Mouse (Mus musculus) embryo, embryonic 10.5 days (tissue): ENCODE data around the gene Gtf2ird2.
A peak's percentile ranks its signal among the peaks of the same experiment; 100 is the strongest.

Source experiments
- DNase-seq: peaks from one replicate; pipeline ENCODE4 v3.0.0-alpha.2; 2015; ENCODE audit warnings: low spot score

Gene Gtf2ird2

DNA sequence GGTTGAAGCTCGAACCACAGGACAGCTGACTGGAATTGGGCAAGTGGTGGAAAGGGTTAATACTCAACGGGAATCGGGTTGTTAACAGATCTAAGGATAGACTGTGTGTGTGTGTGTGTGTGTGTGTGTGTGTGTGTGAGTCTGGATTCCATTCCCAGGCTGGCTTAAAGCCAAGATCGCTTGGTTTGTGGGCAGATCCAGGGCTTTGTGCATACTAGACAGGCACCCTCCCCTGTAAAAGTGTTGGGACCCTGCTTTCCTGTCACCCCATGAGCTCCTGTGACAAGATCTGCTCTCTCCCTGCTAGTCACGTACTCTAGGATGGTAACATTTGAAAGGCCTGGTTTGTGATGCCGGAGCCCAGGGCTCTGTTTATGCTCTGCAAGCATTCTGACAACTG is 51.3 kb downstream of the Gtf2ird2 start:
- no peak for DNase-seq

DNA sequence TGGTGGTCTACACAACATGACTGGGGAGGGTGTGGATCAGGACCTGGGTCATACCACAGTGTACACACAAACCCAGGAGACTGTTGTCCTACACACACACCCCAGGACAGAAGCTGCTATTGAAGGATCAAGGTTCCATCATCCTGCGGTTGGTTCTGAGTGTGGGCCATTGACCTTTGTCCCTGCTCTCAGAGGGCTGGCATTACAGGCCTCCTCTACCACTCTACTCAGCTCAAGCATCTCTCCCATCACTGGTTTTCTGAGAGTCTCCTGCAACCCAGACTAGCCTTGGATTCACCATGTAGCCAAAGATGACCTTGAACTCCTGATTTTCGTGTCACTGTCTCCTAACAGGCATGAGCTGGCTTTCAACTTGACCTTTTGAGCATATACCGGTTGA is 52.4 kb downstream of the Gtf2ird2 start:
- no peak for DNase-seq

DNA sequence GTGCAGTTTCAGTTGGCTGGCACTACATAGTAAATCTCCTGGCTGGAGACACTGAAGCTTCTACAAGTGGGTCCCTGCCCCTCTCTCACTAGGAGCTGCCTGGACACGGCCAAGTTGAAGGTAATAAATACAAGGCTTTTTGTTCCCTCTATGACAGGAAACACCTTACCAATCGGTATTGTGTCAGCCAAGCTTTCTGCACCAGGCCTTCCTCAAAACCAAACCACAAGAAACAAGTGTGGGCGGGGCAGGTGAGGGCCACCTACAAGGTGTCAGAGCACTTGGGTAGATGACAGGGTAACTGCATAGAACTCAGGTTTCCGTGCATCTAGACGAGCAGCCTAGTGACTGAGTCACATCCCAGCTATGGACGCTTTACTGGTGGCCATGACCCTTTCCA is 53.0 kb downstream of the Gtf2ird2 start:
- DNase-seq, result no peak

- no peak for DNase-seq
Measured at GRCm38 (mm10) chr5:134237508-134237907, 53.7 kb downstream of the Gtf2ird2 start.

- DNase-seq, result peak; percentile 76
Measured at GRCm38 (mm10) chr5:134237936-134238760, 54.3 kb downstream of the Gtf2ird2 start.

GRCm38 (mm10) chr5:134241831-134242230 is 58.0 kb downstream of the Gtf2ird2 start:
- no peak for DNase-seq

- no peak for DNase-seq
Measured at GRCm38 (mm10) chr5:134243661-134244436, 60.0 kb downstream of the Gtf2ird2 start.

GRCm38 (mm10) chr5:134244890-134245289 is 61.1 kb downstream of the Gtf2ird2 start:
- no peak for DNase-seq

DNA sequence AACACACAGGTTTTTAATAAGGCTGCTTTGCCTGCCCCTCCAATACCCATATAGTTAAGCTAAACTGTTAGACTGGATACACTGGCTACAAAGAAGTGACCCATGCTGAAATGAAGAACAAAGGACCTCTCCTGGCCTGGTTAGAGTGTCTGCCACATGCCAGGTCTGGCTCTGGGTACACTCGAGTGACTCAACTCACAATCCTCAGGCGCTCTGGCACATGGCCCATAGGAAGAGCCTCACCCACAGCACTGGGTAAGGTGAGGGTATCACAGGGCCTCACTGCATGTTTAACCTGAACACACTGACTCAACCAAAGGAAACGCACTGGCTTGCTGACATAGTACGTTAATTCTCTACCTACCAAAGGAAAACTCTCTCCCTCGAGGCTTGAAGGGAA is 62.3 kb downstream of the Gtf2ird2 start:
- no peak for DNase-seq

DNA sequence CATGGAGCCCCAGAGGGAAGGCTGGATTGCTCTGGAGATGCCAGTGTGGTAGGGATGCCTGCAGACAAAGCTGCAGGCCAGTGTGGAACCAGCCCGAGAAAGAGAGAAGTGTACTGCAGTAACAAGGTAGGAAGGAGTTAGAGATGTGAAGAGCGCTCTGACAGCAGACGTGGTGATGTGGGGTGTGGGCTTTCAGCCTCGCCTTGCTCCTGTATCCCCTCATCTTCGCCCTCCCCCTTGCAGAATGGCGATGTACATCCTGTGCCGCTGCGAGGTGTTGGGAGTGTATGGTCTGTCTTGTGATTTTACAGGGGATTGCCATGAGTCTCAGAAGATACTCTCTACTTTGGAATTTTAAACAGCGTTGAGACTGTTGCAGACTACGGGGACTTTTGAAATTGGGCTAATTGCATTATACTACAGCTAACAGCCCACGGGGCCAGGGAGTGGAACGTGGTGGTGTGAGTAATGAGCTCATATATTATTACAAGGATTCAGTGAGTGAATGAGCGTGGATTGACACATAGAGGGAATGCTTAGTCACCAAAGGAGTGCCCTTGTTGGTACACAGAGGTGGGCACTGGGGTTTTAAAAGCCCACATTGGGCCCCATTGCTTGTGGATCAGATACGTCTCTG is 64.9 kb downstream of the Gtf2ird2 start:
- DNase-seq, result no peak

- no peak for DNase-seq
Measured at GRCm38 (mm10) chr5:134249245-134249649, 65.4 kb downstream of the Gtf2ird2 start.

DNA sequence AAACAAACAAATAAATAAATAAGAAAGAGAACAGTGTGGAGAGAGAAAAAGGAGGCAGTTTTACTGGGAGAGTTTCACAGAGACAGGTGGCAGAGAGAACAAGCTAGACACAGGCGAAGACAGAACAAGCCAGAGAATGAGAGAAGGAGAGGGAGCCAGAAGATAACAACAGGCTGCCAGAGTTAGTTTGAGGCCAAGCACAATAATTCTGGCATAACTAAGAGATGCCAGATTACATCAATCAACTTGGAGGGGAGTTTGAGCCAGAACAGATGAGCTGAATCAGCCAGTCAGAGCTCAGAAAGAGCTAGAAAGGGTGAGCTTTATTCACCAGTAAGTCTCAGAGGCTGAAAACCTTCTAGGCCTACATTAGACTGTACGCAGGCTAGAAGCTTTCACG is 66.8 kb downstream of the Gtf2ird2 start:
- DNase-seq, result no peak

- no peak for DNase-seq
Measured at GRCm38 (mm10) chr5:134251083-134251482, 67.3 kb downstream of the Gtf2ird2 start.

DNA sequence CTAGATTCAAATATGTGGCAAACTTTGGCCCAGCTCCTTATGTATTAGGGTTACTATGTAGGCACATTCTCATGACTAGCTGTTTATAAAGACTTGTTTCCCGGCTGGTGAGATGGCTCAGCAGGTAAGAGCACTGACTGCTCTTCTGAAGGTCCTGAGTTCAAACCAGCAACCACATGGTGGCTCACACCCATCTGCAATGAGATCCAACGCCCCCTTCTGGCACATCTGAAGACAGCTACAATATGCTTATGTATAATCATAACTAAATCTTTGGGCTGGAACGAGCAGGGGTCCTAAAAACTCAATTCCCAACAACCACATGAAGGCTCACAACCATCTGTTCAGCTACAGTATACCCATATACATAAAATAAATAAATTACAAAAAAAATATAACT is 70.0 kb downstream of the Gtf2ird2 start:
- DNase-seq, result no peak

DNA sequence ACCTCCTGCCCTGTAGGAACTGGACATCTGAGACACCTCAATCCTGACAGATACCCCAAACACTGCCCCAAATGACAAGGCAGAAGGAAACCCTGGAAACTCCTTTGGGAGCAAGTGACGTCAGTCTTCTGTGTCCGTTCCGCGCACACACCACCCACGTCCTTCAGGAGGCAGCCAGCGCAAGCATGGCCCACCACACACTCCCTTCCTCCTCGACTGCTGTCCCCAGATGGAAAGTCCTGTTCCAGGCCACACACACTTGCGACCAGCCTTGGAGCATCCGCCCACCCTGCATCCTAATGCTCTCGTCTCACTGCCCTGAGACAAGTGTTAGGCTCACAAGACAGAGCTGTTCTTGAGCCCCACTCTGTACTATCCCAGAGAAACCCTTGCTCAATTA is 71.5 kb downstream of the Gtf2ird2 start:
- DNase-seq, result no peak

GRCm38 (mm10) chr5:134257349-134258031 is 73.7 kb downstream of the Gtf2ird2 start:
- DNase-seq, result no peak

GRCm38 (mm10) chr5:134258395-134258794 is 74.6 kb downstream of the Gtf2ird2 start:
- DNase-seq, result no peak

- DNase-seq, result no peak
Measured at GRCm38 (mm10) chr5:134258934-134259333, 75.1 kb downstream of the Gtf2ird2 start.

DNA sequence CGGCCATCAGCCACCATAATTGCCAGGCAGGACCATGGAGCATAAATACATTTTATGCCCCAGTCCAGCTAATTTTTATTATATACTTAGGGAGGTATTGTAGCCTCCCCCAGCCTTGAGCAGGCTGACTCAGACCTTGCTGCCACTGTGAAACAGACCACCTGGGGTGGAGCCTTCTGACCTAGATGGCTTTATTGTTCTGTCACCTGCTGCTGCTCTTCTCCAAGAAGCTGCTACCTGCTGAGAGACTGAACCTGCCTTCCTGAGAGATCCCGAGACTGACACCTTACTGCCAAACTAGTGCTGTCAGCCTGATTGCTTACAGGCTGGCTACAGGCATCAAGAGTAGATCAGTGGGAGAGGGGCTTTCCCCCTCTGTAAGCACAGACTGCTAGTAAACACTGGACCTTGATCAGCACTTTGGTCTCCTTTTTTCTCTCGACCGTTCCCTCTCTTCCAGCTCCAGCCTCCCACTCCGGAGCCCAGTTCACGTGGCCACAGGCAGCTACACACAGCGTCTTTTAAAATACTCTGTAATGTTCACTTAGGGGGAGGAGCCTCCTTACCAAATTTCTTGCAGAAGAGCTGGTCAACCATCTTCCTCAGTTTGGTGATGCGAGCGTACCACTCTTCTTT is 76.3 kb downstream of the Gtf2ird2 start:
- DNase-seq, result no peak

- no peak for DNase-seq
Measured at GRCm38 (mm10) chr5:134265890-134266289, 82.1 kb downstream of the Gtf2ird2 start.

GRCm38 (mm10) chr5:134266404-134266803 is 82.6 kb downstream of the Gtf2ird2 start:
- DNase-seq, result no peak

GRCm38 (mm10) chr5:134268751-134269150 is 84.9 kb downstream of the Gtf2ird2 start:
- DNase-seq, result no peak
